Mouse (Mus musculus) adrenal gland, postnatal 36 days (tissue): Measurements from ENCODE around the gene Sppl2c. TPM values are rescaled to one million over a fixed set of nuclear protein-coding genes. Genes with fewer than 3 reads are reported as not detected.
"Not testable (repeated sequence)": the region's sequence is repeated elsewhere in the genome, so short reads cannot be mapped to it uniquely, and the experiment has no call there.

Source experiments
- DNase-seq, 2 experiments: peaks; one replicate each; pipeline ENCODE4 v3.0.0; 2021; ENCODE audit warnings: mixed read lengths in 1 of 2
- total RNA-seq, 2 experiments: library from RNA; stranded (reverse); gene quantifications; 2 replicates each; pipeline ENCODE4 v1.2.3; 2021

The Sppl2c gene
- total RNA-seq, 2 experiments from 2014 or later: not detected

GRCm38 (mm10) chr11:104195791-104196190 lies 9.7 kb downstream of the Sppl2c start:
- DNase-seq: peak; percentile 74 to 79

GRCm38 (mm10) chr11:104197861-104198260 lies 11.7 kb downstream of the Sppl2c start:
- DNase-seq: peak; percentile 62 to 72

DNA sequence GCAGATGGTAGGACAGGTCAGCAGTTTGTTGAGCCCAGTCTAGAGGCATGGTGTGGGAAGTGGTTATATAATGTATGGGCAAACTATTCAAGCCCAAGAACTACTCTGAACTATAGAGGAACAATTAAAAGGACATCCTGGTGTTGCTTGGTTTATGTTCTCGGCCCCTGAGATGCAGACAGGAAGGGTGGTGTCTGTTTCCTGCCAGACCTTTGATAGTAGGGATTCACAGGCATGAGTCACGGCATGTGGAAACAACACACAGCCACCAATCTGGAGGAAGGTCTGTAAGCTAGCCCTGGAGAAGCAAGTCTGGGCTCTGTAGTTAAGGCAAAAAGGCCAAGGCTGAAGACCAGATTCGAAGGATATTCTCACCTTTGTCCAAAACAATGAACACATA lies 17.1 kb downstream of the Sppl2c start:
- DNase-seq: no peak

DNA sequence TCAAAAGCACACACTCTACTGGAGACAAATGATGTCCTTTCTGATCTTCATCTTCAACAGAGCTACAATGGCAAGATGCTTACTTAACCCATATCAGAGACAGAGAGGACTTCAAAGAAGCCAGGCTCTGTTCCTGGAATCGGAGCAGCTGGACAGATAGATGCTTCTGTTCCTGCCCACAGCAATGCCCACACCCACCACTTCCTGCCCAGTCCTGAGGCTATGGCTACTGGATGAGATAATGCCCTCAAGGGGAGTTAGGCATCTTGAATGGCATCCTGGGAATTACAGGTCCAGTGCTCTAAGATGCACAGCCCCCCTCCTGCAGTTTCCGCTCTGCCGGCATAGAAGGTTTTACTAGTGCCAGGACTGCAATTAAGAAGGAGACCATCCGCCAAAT lies 20.4 kb downstream of the Sppl2c start:
- DNase-seq: no peak

DNA sequence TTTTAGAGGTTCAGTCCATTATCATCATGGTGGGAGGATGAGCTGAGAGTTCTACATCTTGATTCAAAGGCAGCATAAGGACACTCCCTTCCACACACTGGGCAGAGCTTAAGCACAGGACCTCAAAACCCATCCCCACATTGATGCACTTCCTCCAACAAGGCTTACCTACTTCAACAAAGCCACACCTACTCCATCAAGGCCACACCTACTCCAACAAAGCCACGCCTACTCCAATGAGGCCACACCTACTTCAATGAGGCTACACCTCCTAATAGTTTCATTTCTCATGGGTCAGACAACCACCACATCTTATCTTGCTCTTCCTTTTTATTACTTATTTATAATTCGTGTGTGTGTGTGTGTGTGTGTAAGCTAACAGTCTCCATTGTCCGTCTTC lies 22.9 kb downstream of the Sppl2c start:
- DNase-seq: no peak

GRCm38 (mm10) chr11:104211251-104211650 lies 25.1 kb downstream of the Sppl2c start:
- no peak for DNase-seq

GRCm38 (mm10) chr11:104214128-104214527 lies 28.0 kb downstream of the Sppl2c start:
- DNase-seq: not testable (repeated sequence)

GRCm38 (mm10) chr11:104218075-104218474 lies 31.9 kb downstream of the Sppl2c start:
- no peak for DNase-seq

GRCm38 (mm10) chr11:104220291-104220690 lies 34.2 kb downstream of the Sppl2c start:
- no peak for DNase-seq

- DNase-seq: no peak
These were observed 35.6 kb downstream of the Sppl2c start for GRCm38 (mm10) chr11:104221751-104222150.

DNA sequence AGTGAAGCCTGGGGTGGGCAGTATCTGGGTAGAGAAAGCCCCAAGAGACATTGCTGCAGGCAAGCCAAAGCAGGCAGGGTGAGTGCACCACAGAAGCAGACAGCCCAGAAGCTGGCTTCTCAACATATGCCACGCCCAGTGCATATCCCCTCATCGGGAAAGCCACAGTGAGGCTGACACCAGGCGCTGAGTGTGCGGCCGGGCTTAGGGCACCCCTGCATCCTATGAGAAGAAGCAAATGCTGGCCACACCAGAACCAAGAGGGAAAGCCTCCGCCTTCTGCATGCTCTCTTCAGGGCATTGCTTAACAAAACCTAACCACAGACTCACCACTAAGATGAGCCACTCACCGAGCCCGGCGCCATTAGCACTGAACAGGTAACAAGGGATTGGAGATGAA lies 37.2 kb downstream of the Sppl2c start:
- DNase-seq: no peak

GRCm38 (mm10) chr11:104229391-104229790 lies 43.3 kb downstream of the Sppl2c start:
- DNase-seq: no peak

- DNase-seq: no peak
These were observed 44.1 kb downstream of the Sppl2c start for GRCm38 (mm10) chr11:104230066-104230778.

- peak; percentile 94 to 96 for DNase-seq
These were observed 45.1 kb downstream of the Sppl2c start, which contains the start of gene Mapt for GRCm38 (mm10) chr11:104231041-104231911. Gene Mapt, plus strand, starts transcription at chr11:104231390.

GRCm38 (mm10) chr11:104232141-104233061 lies 46.3 kb downstream of the Sppl2c start:
- peak; percentile 58 to 64 for DNase-seq

GRCm38 (mm10) chr11:104233101-104233500 lies 47.0 kb downstream of the Sppl2c start:
- DNase-seq: no peak

GRCm38 (mm10) chr11:104233574-104234206 lies 47.6 kb downstream of the Sppl2c start:
- DNase-seq: peak in 1 of 2 experiments; percentile 17

DNA sequence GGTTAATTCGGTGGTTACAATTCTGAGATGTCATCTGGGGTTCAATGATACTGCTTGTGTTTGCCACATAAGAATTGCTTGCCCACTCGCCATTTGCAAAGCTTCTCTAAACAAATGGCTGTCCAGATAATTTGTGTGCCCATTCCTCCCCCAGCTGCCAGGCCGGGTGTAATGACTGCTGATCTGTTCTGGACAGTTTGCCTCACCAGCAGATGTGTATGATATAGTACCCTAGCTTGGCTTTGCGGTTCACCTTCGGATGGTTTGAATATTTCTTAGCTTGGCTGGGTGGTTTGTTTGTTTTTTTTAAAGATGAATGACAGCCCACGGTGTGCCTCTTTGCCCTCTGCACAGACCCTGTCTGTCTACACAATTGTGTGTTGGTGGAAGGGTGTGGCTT lies 48.6 kb downstream of the Sppl2c start:
- no peak for DNase-seq

GRCm38 (mm10) chr11:104235881-104236280 lies 49.8 kb downstream of the Sppl2c start:
- no peak for DNase-seq

DNA sequence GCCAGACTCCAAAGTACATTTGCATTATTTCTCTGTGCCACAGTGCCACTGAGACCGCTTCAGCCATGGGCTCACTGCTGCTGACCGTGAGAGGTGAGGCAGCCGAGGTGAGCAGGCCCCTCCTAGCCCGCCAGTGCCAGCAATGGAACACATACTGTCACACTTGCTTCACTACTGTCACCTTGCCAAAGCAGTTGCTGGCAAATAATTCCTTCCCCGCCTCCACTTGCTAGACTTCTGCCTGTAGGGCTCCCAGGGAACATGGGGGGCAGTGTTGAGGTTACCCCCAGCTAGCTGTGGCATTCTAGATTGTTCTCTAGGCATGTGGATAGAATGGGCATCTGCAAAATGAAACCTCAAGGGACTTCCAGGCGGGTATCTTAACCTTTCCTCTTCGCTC lies 51.1 kb downstream of the Sppl2c start:
- peak; percentile 51 to 68 for DNase-seq

GRCm38 (mm10) chr11:104237958-104238747 lies 52.0 kb downstream of the Sppl2c start:
- DNase-seq: peak in 1 of 2 experiments; percentile 17
